Mouse (Mus musculus): ENCODE results near the gene Cdc20b. TPM values are rescaled to one million over a fixed set of nuclear protein-coding genes. Genes with fewer than 3 reads are reported as not detected.
A peak's percentile ranks its signal among the peaks of the same experiment; 100 is the strongest.
"Not testable (repeated sequence)": the region's sequence is repeated elsewhere in the genome, so short reads cannot be mapped to it uniquely, and the experiment has no call there.

Cdc20b gene
- polyA plus RNA-seq, 1 experiment from 2014 or later, result 0.64 TPM

GRCm38 (mm10) chr13:112998427-112999201 is 36.3 kb upstream of the Cdc20b start:
- Histone ChIP-seq H3K4me2 (replicated peaks) (peak overlapping the region; percentile 91), H3K4me1 (peaks cover 17% of the 10 kb centered on the region), H3K36me3 (no peaks in the 10 kb centered on the region), H3K4me3 (peak overlapping the region; percentile 47), H3K9me3 (no peaks in the 10 kb centered on the region), H3K27ac (replicated peaks) (no peak overlapping the region), H3K27me3 (peaks cover 64% of the 10 kb centered on the region), H3K9ac (replicated peaks) (peak overlapping the region; percentile 55)
- WGBS, result under 1% methylated on average over 44 of the region's 46 CpGs
- peak; percentile 47 for ATAC-seq (replicated peaks)

DNA sequence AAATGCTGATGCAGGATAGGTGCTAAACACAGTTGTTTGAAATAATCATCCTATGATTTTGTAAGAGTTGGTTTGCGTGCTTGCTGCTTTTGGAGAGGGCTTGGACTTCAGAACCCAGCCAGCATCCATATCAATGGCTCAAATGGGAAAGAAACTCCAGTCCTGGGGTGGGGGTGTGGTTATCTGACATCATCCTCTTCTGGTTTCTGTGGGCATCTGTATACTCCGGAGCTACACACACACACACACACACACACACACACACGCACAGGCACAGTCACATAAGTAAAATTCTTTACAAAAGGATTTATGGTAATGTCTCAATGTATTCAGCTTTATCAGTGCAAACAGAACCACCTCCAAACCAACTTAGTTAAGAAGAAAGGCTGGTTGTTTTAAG is 34.8 kb upstream of the Cdc20b start:
- no peaks in the 10 kb centered on the region for H3K9me3 ChIP-seq
- no peaks in the 10 kb centered on the region for H3K36me3 ChIP-seq
- H3K4me1 ChIP-seq, result peaks cover 11% of the 10 kb centered on the region
- 77% methylated on average over 3 of the region's 3 CpGs for WGBS
- H3K4me3 ChIP-seq, result no peak overlapping the region
- H3K27ac ChIP-seq (replicated peaks), result no peak overlapping the region
- H3K27me3 ChIP-seq, result peaks cover 50% of the 10 kb centered on the region
- ATAC-seq (replicated peaks), result no peak
- no peak overlapping the region for H3K9ac ChIP-seq (replicated peaks)
- no peak overlapping the region for H3K4me2 ChIP-seq (replicated peaks)

DNA sequence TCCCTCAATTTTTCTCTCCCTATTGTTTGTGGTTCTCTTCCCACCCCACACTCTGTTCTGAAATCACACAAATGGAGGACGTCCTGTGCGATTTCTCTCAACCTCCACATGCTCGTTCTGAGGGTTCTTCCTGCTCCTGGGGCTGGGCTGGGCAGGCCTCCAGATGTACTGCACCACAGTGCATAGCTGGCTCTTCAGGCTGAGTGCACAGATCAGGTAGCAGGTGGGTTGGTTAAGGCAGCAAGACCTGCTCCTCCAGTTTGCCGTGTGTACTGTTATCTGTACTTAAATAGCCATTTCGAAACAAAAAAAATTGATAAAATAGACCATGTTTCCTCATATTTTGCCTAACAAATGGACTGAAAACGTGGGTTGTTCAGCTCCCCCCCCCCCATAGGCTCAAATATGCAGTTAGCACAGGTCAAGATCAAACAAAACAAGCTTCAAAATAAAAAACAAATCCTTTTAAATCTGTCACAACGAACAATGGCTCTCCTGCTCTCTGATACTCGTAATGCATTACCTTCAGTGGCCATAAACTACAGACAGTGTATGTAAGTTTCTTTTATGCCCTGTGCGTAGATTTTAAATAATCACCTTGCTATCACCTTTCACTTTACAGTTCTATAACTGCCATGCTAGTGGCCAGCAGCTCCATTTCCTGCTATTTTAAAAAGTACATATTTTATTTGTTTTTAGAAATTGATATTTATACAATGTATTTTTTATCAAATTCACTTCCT is 34.2 kb upstream of the Cdc20b start:
- H3K27me3 ChIP-seq, result peaks cover 45% of the 10 kb centered on the region
- WGBS, result 68% methylated on average over 9 of the region's 9 CpGs
- no peaks in the 10 kb centered on the region for H3K36me3 ChIP-seq
- no peak overlapping the region for H3K4me3 ChIP-seq
- no peak overlapping the region for H3K4me2 ChIP-seq (replicated peaks)
- no peak for ATAC-seq (replicated peaks)
- H3K27ac ChIP-seq (replicated peaks), result no peak overlapping the region
- H3K9ac ChIP-seq (replicated peaks), result no peak overlapping the region
- no peaks in the 10 kb centered on the region for H3K9me3 ChIP-seq
- H3K4me1 ChIP-seq, result peaks cover 11% of the 10 kb centered on the region

- 73% methylated on average over 6 of the region's 6 CpGs for WGBS
- Histone ChIP-seq H3K4me3 (no peak overlapping the region), H3K9ac (replicated peaks) (no peak overlapping the region), H3K9me3 (no peaks in the 10 kb centered on the region), H3K4me1 (peaks cover 5% of the 10 kb centered on the region), H3K27ac (replicated peaks) (peak overlapping the region; percentile 74), H3K27me3 (no peaks in the 10 kb centered on the region), H3K36me3 (no peaks in the 10 kb centered on the region), H3K4me2 (replicated peaks) (peak overlapping the region; percentile 30; the same call in 1 of the 2 replicates)
- peak; percentile 82 for ATAC-seq (replicated peaks)
These were observed 22.2 kb upstream of the Cdc20b start for GRCm38 (mm10) chr13:113012683-113013082.

DNA sequence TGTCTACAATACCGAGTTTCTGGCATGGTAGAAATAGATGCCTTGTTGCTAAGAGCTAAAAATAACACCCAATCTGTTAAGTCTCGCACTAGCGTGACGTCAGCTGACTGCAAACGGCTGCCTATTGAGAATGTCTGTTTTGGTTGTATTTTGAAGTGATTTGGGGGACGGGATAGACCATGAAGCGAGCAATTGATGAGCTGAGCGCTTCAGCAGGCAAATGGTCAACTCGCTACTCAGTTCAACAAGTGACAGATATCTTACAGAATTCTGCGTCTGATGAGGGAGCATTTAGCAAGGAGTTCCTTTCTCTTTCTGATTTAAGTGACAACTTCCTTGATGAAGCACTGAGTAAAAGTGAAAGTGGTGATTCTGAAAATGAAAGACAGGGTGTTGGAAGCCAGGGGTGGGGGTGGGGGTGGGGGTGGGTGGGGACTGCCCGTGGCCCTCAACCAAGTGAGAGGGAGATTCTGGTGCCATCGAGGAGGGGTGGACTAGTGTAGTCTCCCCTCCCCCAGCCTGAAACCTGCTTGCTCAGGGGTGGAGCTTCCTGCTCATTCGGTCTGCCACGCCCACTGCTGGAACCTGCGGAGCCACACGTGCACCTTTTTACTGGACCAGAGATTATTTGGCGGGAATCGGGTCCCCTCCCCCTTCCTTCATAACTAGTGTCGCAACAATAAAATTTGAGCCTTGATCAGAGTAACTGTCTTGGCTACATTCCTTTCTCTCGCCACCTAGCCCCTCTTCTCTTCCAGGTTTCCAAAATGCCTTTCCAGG is 21.5 kb upstream of the Cdc20b start:
- not testable (repeated sequence) for H3K4me1 ChIP-seq; H3K27me3 ChIP-seq; H3K36me3 ChIP-seq; H3K9me3 ChIP-seq; H3K9ac ChIP-seq (replicated peaks)
- ATAC-seq (replicated peaks), result peak; percentile 94
- Histone ChIP-seq H3K4me3 (peak overlapping the region; percentile 5; the same call in 1 of the 2 replicates), H3K4me2 (replicated peaks) (peak overlapping the region; percentile 30), H3K27ac (replicated peaks) (peak overlapping the region; percentile 74)
- WGBS, result 51% methylated on average over 20 of the region's 20 CpGs

- Histone ChIP-seq H3K9me3 (no peaks in the 10 kb centered on the region), H3K27ac (replicated peaks) (no peak overlapping the region), H3K4me1 (no peaks in the 10 kb centered on the region), H3K4me2 (replicated peaks) (no peak overlapping the region), H3K27me3 (no peaks in the 10 kb centered on the region), H3K36me3 (no peaks in the 10 kb centered on the region), H3K9ac (replicated peaks) (no peak overlapping the region), H3K4me3 (no peak overlapping the region)
- no peak for ATAC-seq (replicated peaks)
- WGBS, result 83% methylated on average over 2 of the region's 2 CpGs
These were observed 13.4 kb upstream of the Cdc20b start for GRCm38 (mm10) chr13:113021521-113021920.

DNA sequence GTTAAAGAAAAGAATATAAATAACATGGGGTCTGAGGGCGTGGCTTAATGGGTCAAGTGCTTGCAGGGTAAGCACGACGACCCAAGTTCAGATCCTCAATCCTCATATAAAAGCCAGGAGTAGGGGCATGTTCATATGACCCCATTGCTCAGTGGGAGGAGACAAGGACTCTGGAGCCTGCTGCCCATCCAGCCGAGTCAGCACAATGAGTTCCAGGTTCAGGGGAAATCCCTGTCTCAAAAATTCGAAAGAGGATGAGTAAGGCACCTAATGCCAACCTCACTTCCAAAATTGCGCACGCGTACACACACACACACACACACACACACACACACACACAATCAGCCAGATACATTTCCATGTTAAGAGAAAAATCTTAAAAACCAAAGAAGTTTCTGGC is 12.4 kb upstream of the Cdc20b start:
- Histone ChIP-seq H3K9me3 (no peaks in the 10 kb centered on the region), H3K27ac (replicated peaks) (no peak overlapping the region), H3K4me2 (replicated peaks) (no peak overlapping the region), H3K36me3 (no peaks in the 10 kb centered on the region), H3K9ac (replicated peaks) (no peak overlapping the region), H3K4me1 (no peaks in the 10 kb centered on the region), H3K4me3 (no peak overlapping the region), H3K27me3 (no peaks in the 10 kb centered on the region)
- 81% methylated on average over 8 of the region's 8 CpGs for WGBS
- ATAC-seq (replicated peaks), result no peak

DNA sequence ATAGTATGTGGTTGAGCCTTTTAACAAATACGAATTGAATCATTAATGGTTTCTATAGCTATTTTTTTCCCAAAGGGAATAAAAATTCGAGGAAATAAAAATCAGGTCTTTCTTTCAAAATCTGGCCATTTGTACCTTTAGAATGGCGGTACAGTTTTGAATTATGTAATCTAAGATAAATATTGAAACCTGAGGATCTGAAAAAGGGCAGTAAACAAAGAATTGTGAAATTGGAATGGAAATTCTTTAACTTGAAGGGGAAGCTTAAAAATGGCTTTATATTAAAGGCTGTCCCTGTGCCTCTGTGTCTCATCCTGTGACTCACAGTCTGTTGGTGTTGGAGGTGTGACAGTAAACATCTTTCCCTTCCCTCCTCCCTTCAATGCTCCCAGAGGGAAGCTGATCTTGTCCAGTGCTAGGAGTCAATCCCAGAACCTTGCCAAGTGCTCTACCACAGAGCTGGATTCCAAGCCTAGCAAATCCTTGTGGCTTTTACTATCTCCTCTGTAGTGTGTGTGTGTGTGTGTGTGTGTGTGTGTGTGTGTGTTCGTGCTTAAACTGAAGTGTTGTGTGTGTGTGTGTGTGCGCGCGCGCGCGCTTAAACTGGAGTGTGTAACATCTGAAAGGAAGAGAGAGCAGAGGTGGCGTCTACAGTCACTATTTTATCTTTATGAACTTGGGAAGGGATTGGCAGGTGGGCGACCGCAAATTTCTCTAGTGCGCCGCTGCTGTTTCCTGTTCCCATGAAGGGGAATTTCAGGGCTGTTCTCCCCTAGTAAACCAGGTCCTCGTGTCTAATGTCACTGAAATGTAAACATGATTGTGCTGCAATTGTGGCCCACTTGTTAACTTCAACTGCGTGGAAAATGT is 11.4 kb upstream of the Cdc20b start:
- ATAC-seq (replicated peaks), result no peak
- no peaks in the 10 kb centered on the region for H3K36me3 ChIP-seq
- H3K9ac ChIP-seq (replicated peaks), result no peak overlapping the region
- no peak overlapping the region for H3K27ac ChIP-seq (replicated peaks)
- H3K4me1 ChIP-seq, result no peaks in the 10 kb centered on the region
- H3K4me2 ChIP-seq (replicated peaks), result no peak overlapping the region
- no peak overlapping the region for H3K4me3 ChIP-seq
- WGBS, result 90% methylated on average over 17 of the region's 17 CpGs
- no peaks in the 10 kb centered on the region for H3K9me3 ChIP-seq
- no peaks in the 10 kb centered on the region for H3K27me3 ChIP-seq

- Histone ChIP-seq H3K4me3 (peak overlapping the region; percentile 67), H3K36me3 (no peaks in the 10 kb centered on the region), H3K27ac (replicated peaks) (peak overlapping the region; percentile 87; the same call in 1 of the 2 replicates), H3K4me2 (replicated peaks) (peak overlapping the region; percentile 87), H3K9ac (replicated peaks) (peak overlapping the region; percentile 73), H3K27me3 (peaks cover 20% of the 10 kb centered on the region), H3K9me3 (no peaks in the 10 kb centered on the region), H3K4me1 (peaks cover 32% of the 10 kb centered on the region)
- ATAC-seq (replicated peaks), result peak; percentile 9; the same call in 1 of the 2 replicates
- WGBS, result under 1% methylated on average over 7 of the region's 7 CpGs
These were observed 3.6 kb upstream of the Cdc20b start for GRCm38 (mm10) chr13:113031351-113031750.

DNA sequence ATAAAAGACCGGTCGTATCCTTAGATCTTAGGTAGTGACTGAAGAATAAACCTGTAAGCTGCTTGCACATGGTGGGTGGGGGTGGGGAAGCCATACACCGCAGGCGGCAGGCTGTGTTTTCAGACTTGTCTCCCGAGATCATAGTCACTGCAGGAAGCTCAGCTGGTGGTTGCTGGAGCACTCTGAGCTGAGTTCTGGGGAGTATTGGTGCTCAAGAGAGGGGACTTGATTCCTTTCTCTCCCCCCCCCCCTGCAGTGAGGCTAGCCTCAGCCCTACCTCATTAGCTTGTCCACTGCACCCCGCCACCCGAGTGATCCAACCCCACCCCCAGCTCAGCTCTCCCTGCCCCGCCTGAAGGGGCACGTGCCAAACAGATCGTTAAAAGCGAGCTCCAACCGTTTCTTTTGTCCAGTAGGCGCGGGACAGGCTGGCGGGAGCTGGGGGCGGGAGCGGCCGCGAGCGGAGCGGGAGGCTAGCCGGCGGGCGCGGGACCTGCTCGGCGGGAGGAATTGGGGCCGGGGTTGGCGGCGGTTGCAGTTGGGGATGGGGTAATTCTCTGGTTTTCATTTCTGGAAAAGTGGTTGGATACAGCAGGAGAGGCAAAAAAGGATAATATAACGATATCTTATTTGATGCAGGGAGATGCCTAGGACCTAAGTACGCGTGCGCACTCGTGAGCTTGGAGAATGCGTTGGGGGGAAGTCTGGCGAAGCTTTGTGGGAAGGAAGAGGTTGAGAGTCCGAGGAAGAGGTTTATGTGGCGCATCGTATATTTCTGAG is 2.9 kb upstream of the Cdc20b start:
- WGBS, result under 1% methylated on average over 40 of the region's 40 CpGs
- peak; percentile 62 for ATAC-seq (replicated peaks)
- Histone ChIP-seq H3K27ac (replicated peaks) (peak overlapping the region; percentile 87), H3K9ac (replicated peaks) (peak overlapping the region; percentile 73), H3K9me3 (no peaks in the 10 kb centered on the region), H3K4me1 (peaks cover 32% of the 10 kb centered on the region), H3K4me3 (peak overlapping the region; percentile 67), H3K4me2 (replicated peaks) (peak overlapping the region; percentile 87), H3K36me3 (no peaks in the 10 kb centered on the region), H3K27me3 (peaks cover 20% of the 10 kb centered on the region)

DNA sequence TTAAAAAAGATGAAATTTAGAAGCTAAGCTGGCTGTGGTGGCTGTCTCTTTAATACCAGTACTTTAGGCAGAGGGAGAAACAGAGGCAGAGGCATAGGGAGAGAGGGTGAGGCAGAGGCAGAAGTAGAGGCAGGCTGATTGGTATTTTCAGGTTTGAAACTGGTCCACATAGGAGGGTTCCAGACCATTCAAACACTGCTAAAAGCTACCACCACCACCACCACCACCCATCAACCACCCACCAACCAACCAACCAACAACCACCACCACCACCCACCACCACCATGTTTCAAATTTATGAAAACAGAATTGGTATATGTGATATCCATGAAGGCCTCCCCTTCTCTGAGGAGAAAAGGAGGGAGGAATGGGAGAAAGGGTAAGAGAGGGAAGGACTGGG is 2.1 kb upstream of the Cdc20b start:
- H3K9me3 ChIP-seq, result no peaks in the 10 kb centered on the region
- no peak overlapping the region for H3K4me3 ChIP-seq
- H3K36me3 ChIP-seq, result no peaks in the 10 kb centered on the region
- H3K9ac ChIP-seq (replicated peaks), result no peak overlapping the region
- peaks cover 20% of the 10 kb centered on the region for H3K27me3 ChIP-seq
- H3K4me1 ChIP-seq, result peaks cover 32% of the 10 kb centered on the region
- no peak for ATAC-seq (replicated peaks)
- H3K4me2 ChIP-seq (replicated peaks), result peak overlapping the region; percentile 87; the same call in 1 of the 2 replicates
- no peak overlapping the region for H3K27ac ChIP-seq (replicated peaks)

All from forebrain, embryonic 15.5 days (tissue).